Mouse (Mus musculus) liver, embryonic 14.5 days (tissue): ENCODE measurements around the gene Ttbk2.

Experiments
- CTCF ChIP-seq: IDR thresholded peaks from 2 replicates; pipeline ENCODE4 v1.5.1; 2016; ENCODE audit warnings: antibody characterized with exemption, low read depth, control low read depth
- EP300 ChIP-seq: IDR thresholded peaks from 2 replicates; pipeline ENCODE4 v1.6.1; 2016; ENCODE audit warnings: antibody characterized with exemption, low read depth

GRCm38 (mm10) chr2:120826936-120827638 lies 23.3 kb downstream of the Ttbk2 start:
- TF ChIP-seq CTCF, result no peak
- TF ChIP-seq EP300, result no peak
